In genomic region chr10:62651961-62652360, GRCm38 (mm10) we compare ENCODE assay signal across 8 mouse cellular contexts. TPM values are rescaled to one million over a fixed set of nuclear protein-coding genes. Genes with fewer than 3 reads are reported as not detected.
A peak's percentile ranks its signal among the peaks of the same experiment; 100 is the strongest.
DNase-seq lines count a peak whose midpoint lies in the region; ATAC-seq and TF ChIP-seq lines count a peak whose summit lies in the region.

No protein-coding gene starts in this region.

- H3K27me3 ChIP-seq in hindbrain, embryonic 15.5 days: no peaks in the 10 kb centered on the region
- no peaks in the 10 kb centered on the region for H3K27me3 ChIP-seq in midbrain, embryonic 16.5 days (ENCODE audit: control insufficient read depth, insufficient read depth, low read depth, low read length)

- peak overlapping the region; percentile 98 for H3K4me3 ChIP-seq in left cerebral cortex, adult 2 months
- H3K4me3 ChIP-seq in hindbrain, embryonic 15.5 days: peak overlapping the region; percentile 99
- H3K4me3 ChIP-seq in midbrain, embryonic 16.5 days (ENCODE audit: low read depth, low read length): peak overlapping the region; percentile 83

- peak overlapping the region; percentile 85 for H3K27ac ChIP-seq in left cerebral cortex, adult 2 months
- H3K27ac ChIP-seq in hindbrain, embryonic 15.5 days (replicated peaks): peak overlapping the region; percentile 97
- peak overlapping the region; percentile 95 for H3K27ac ChIP-seq in midbrain, embryonic 16.5 days (ENCODE audit: low read length)

- intact Hi-C loops in left cerebral cortex, adult 2 months (cut with DNase I): loop anchor here (1.0 to 2.0 kb wide), 4 partner anchors 50 to 165 kb away; partner anchors contain the start of genes Ccar1, Ddx21 and Vps26a
- intact Hi-C loops in left cerebral cortex, postnatal 14 days (cut with DNase I): loop anchor here (2.0 kb wide), 1 partner anchor 73 kb away; no protein-coding TSS in a partner anchor

- no peak for DNase-seq in left cerebral cortex, adult 2 months (ENCODE audit: extremely low spot score in 1 of 2, low spot score in 2 of 2)
- DNase-seq in left cerebral cortex, postnatal 14 days (ENCODE audit: low spot score in 2 of 2): no peak
- peak; percentile 11 for DNase-seq in c-Kit-negative CD71-positive TER-119-positive erythroid progenitor cells, embryonic 14.5 days (ENCODE audit: low read depth, low spot score)
- DNase-seq in kidney, postnatal 25 days: no peak
- no peak for DNase-seq in cerebellum, adult 11-12 months

- no peak for ATAC-seq in hindbrain, embryonic 15.5 days (ENCODE audit: low FRiP score, low read depth)
- no peak for ATAC-seq in midbrain, embryonic 16.5 days
- ATAC-seq in granulocyte monocyte progenitor cell, adult 5-6 weeks (replicated peaks; ENCODE audit: poor library complexity, severe bottlenecking): no peak

- no peak for TF ChIP-seq CTCF in left cerebral cortex, adult 2 months (IDR thresholded peaks at IDR 0.05)

- no peaks in the 10 kb centered on the region for H3K36me3 ChIP-seq in hindbrain, embryonic 15.5 days
- H3K36me3 ChIP-seq in midbrain, embryonic 16.5 days (ENCODE audit: control insufficient read depth, insufficient read depth, low read length): no peaks in the 10 kb centered on the region

- WGBS in hindbrain, embryonic 15.5 days: 18% methylated on average over 3 of the region's 3 CpGs
- 9% methylated on average over 3 of the region's 3 CpGs for WGBS in midbrain, embryonic 16.5 days

- no peaks in the 10 kb centered on the region for H3K9me3 ChIP-seq in hindbrain, embryonic 15.5 days
- no peaks in the 10 kb centered on the region for H3K9me3 ChIP-seq in midbrain, embryonic 16.5 days (replicated peaks; ENCODE audit: control insufficient read depth, low read length, poor library complexity, severe bottlenecking)

- peak overlapping the region; percentile 80 for H3K4me2 ChIP-seq in hindbrain, embryonic 15.5 days
- H3K4me2 ChIP-seq in midbrain, embryonic 16.5 days (ENCODE audit: low read length): peak overlapping the region; percentile 56

- H3K9ac ChIP-seq in hindbrain, embryonic 15.5 days: peak overlapping the region; percentile 40
- H3K9ac ChIP-seq in midbrain, embryonic 16.5 days (ENCODE audit: low read depth, low read length): peak overlapping the region; percentile 61

- peaks cover 21% of the 10 kb centered on the region for H3K4me1 ChIP-seq in hindbrain, embryonic 15.5 days (replicated peaks)
- H3K4me1 ChIP-seq in midbrain, embryonic 16.5 days (ENCODE audit: control insufficient read depth, insufficient read depth, low read length): peaks cover 19% of the 10 kb centered on the region

RNA-seq across cellular contexts. Expression of gene Ddx50, which starts 0.9 kb away (rescaled TPM):
- total RNA-seq in left cerebral cortex, adult 2 months (2021): 10 to 100 TPM; 86.3 to 91.1 TPM
- total RNA-seq in left cerebral cortex, postnatal 14 days (2021): 10 to 100 TPM; 83.6 to 83.7 TPM
- polyA plus RNA-seq in hindbrain, embryonic 15.5 days (2015; fragmentation: Nextera tagmentation; extraction: Ambion mirVana): 82.8 and 83.0 TPM in 2 replicates
- polyA plus RNA-seq in midbrain, embryonic 16.5 days (2015; fragmentation: Nextera tagmentation; extraction: Ambion mirVana): 89.4 and 96.8 TPM in 2 replicates
- 87.6 and 115 TPM in 2 replicates for total RNA-seq in granulocyte monocyte progenitor cell, adult 5-6 weeks (2014; fragmentation: Nextera tagmentation)
- 110 and 119 TPM in 2 replicates for total RNA-seq in granulocyte monocyte progenitor cell, adult 5-6 weeks (2017)

RNA-seq across cellular contexts. Expression of gene Ddx21, which starts 49.9 kb away (rescaled TPM):
- total RNA-seq in left cerebral cortex, adult 2 months (2021): 10 to 100 TPM; 21.1 to 21.8 TPM
- total RNA-seq in left cerebral cortex, postnatal 14 days (2021): 10 to 100 TPM; 23.6 to 24.0 TPM
- 12.4 and 12.9 TPM in 2 replicates for polyA plus RNA-seq in hindbrain, embryonic 15.5 days (2015; fragmentation: Nextera tagmentation; extraction: Ambion mirVana)
- 14.2 and 14.9 TPM in 2 replicates for polyA plus RNA-seq in midbrain, embryonic 16.5 days (2015; fragmentation: Nextera tagmentation; extraction: Ambion mirVana)
- total RNA-seq in granulocyte monocyte progenitor cell, adult 5-6 weeks (2014; fragmentation: Nextera tagmentation): 103 and 110 TPM in 2 replicates
- total RNA-seq in granulocyte monocyte progenitor cell, adult 5-6 weeks (2017): 167 and 199 TPM in 2 replicates

Comparison
In these comparisons a context has a peak if more than half of its experiments do, and no peak if none do; other contexts are left out.
1. RNA of gene Ddx21, which starts 49.9 kb away (total RNA-seq): 103 to 199 TPM in granulocyte monocyte progenitor cell, adult 5-6 weeks; 23.6 to 24.0 TPM in left cerebral cortex, postnatal 14 days and 21.1 to 21.8 TPM in left cerebral cortex, adult 2 months; every median in the first group is over 4 times any median in the second.
2. Peak in every context shown above with its lines, with median percentiles within 50 percentile points of each other: H3K27ac ChIP-seq and H3K4me3 ChIP-seq.